Mouse (Mus musculus) adrenal gland, postnatal 14 days (tissue): ENCODE results near the gene Man1c1. TPM values are rescaled to one million over a fixed set of nuclear protein-coding genes. Genes with fewer than 3 reads are reported as not detected.

ENCODE experiments used
- DNase-seq: peaks from one replicate; pipeline ENCODE4 v3.0.0; 2021; ENCODE audit warnings: mixed read lengths
- total RNA-seq: library from RNA; stranded (reverse); gene quantifications from 2 replicates; pipeline ENCODE4 v1.2.3, GENCODE M21; 2021

The Man1c1 gene
- total RNA-seq, 1 experiment from 2014 or later: 21.5 TPM

GRCm38 (mm10) chr4:134579212-134579611 lies 124.9 kb downstream of the Man1c1 start:
- DNase-seq: peak; percentile 31

- DNase-seq: peak; percentile 60
Observed at GRCm38 (mm10) chr4:134578407-134578806, 125.7 kb downstream of the Man1c1 start.

- DNase-seq: no peak
Observed at GRCm38 (mm10) chr4:134577281-134577680, 126.8 kb downstream of the Man1c1 start.

GRCm38 (mm10) chr4:134575486-134575885 lies 128.6 kb downstream of the Man1c1 start:
- DNase-seq: no peak

- DNase-seq: peak; percentile 61
Observed at GRCm38 (mm10) chr4:134572449-134573300, 131.4 kb downstream of the Man1c1 start.

- no peak for DNase-seq
Observed at GRCm38 (mm10) chr4:134570704-134571451, 133.2 kb downstream of the Man1c1 start.

GRCm38 (mm10) chr4:134569831-134570230 lies 134.3 kb downstream of the Man1c1 start:
- no peak for DNase-seq

- peak; percentile 59 for DNase-seq
Observed at GRCm38 (mm10) chr4:134569205-134569604, 134.9 kb downstream of the Man1c1 start.

- DNase-seq: peak; percentile 61
Observed at GRCm38 (mm10) chr4:134567377-134568226, 136.5 kb downstream of the Man1c1 start.

GRCm38 (mm10) chr4:134564093-134564492 lies 140.0 kb downstream of the Man1c1 start:
- no peak for DNase-seq

- DNase-seq: no peak
Observed at GRCm38 (mm10) chr4:134563624-134564023, 140.5 kb downstream of the Man1c1 start.

- DNase-seq: no peak
Observed at GRCm38 (mm10) chr4:134562014-134562413, 142.1 kb downstream of the Man1c1 start.

GRCm38 (mm10) chr4:134560699-134561098 lies 143.4 kb downstream of the Man1c1 start:
- peak; percentile 65 for DNase-seq

GRCm38 (mm10) chr4:134559154-134559553 lies 144.9 kb downstream of the Man1c1 start:
- DNase-seq: no peak

- DNase-seq: peak; percentile 40
Observed at GRCm38 (mm10) chr4:134558570-134559113, 145.4 kb downstream of the Man1c1 start.

- peak; percentile 58 for DNase-seq
Observed at GRCm38 (mm10) chr4:134557626-134558249, 146.4 kb downstream of the Man1c1 start.

- DNase-seq: peak; percentile 79
Observed at GRCm38 (mm10) chr4:134555956-134556580, 148.0 kb downstream of the Man1c1 start.

- peak; percentile 39 for DNase-seq
Observed at GRCm38 (mm10) chr4:134553631-134554030, 150.5 kb downstream of the Man1c1 start.

GRCm38 (mm10) chr4:134551494-134552316 lies 152.4 kb downstream of the Man1c1 start, which contains the start of gene Selenon:
Gene Selenon, minus strand, starts transcription at chr4:134552166.
- peak; percentile 87 for DNase-seq

- no peak for DNase-seq
Observed at GRCm38 (mm10) chr4:134549899-134550298, 154.2 kb downstream of the Man1c1 start.
